In genomic region chr3:100530919-100531318, GRCm38 (mm10) we compare ENCODE assay signal across 23 mouse cellular contexts. TPM values are rescaled to one million over a fixed set of nuclear protein-coding genes. Genes with fewer than 3 reads are reported as not detected.
DNase-seq lines count a peak whose midpoint lies in the region; ATAC-seq and TF ChIP-seq lines count a peak whose summit lies in the region.
"Had no signal": no experiment of that assay in that cellular context is flagged by ENCODE, and none has a peak within 500 bp of the region (broad histone marks: within the 10 kb centered on the region; RNA-seq: fewer than 3 reads in every experiment).

No protein-coding gene starts in this region.

- TF ChIP-seq EP300 in MEL (IDR thresholded peaks at IDR 0.05; ENCODE audit: low read depth in 1 of 2, low read length in 2 of 2): no peak

- no peak for TF ChIP-seq CTCF in MEL (IDR thresholded peaks at IDR 0.05 in 2 of 3, conservative IDR thresholded peaks at IDR 0.05 in 1 of 3; ENCODE audit: control insufficient read depth in 1 of 3, insufficient read depth in 1 of 3, low read depth in 2 of 3, low read length in 3 of 3, poor library complexity in 1 of 3, severe bottlenecking in 1 of 3)
- TF ChIP-seq CTCF in midbrain, postnatal 0 days (IDR thresholded peaks at IDR 0.05): no peak

- no peaks in the 10 kb centered on the region for H3K4me1 ChIP-seq in MEL (ENCODE audit: control insufficient read depth in 1 of 2, insufficient read depth in 2 of 2, low read length in 2 of 2)
- no peaks in the 10 kb centered on the region for H3K4me1 ChIP-seq in midbrain, postnatal 0 days (ENCODE audit: insufficient read depth, low read length)
- H3K4me1 ChIP-seq: forebrain, embryonic 13.5 days; forebrain, embryonic 15.5 days had no signal

- no peak overlapping the region for H3K4me2 ChIP-seq in midbrain, postnatal 0 days (ENCODE audit: low read depth, low read length, poor library complexity, severe bottlenecking)
- H3K4me2 ChIP-seq: embryonic facial prominence, embryonic 12.5 days; forebrain, embryonic 13.5 days; forebrain, embryonic 15.5 days had no signal

- peaks cover 0 to 3% of the 10 kb centered on the region in 2 experiments; a peak in 1 of 4 replicates for H3K27me3 ChIP-seq in MEL (ENCODE audit: control insufficient read depth in 1 of 2, insufficient read depth in 2 of 2, low read length in 2 of 2)
- no peaks in the 10 kb centered on the region for H3K27me3 ChIP-seq in midbrain, postnatal 0 days (ENCODE audit: insufficient read depth, low read length)
- H3K27me3 ChIP-seq: embryonic facial prominence, embryonic 12.5 days; forebrain, embryonic 13.5 days; forebrain, embryonic 15.5 days; Patski had no signal

- TF ChIP-seq POLR2A in MEL (IDR thresholded peaks at IDR 0.05; ENCODE audit: control insufficient read depth in 1 of 2, insufficient read depth in 1 of 2, low read depth in 1 of 2, low read length in 2 of 2, poor library complexity in 1 of 2): no peak

- no peak overlapping the region for H3K9ac ChIP-seq in MEL (ENCODE audit: control insufficient read depth, low read depth, low read length, poor library complexity, severe bottlenecking)
- no peak overlapping the region for H3K9ac ChIP-seq in midbrain, postnatal 0 days (replicated peaks; ENCODE audit: low read length, poor library complexity, severe bottlenecking)
- H3K9ac ChIP-seq: embryonic facial prominence, embryonic 12.5 days; forebrain, embryonic 13.5 days; forebrain, embryonic 15.5 days; forebrain, postnatal 0 days had no signal

- no peak for TF ChIP-seq RAD21 in MEL (IDR thresholded peaks at IDR 0.05; ENCODE audit: low read depth, low read length)

- no peaks in the 10 kb centered on the region for H3K36me3 ChIP-seq in MEL (ENCODE audit: control insufficient read depth in 1 of 2, insufficient read depth in 2 of 2, low read length in 2 of 2)
- no peaks in the 10 kb centered on the region for H3K36me3 ChIP-seq in midbrain, postnatal 0 days (ENCODE audit: insufficient read depth, low read length)
- H3K36me3 ChIP-seq: embryonic facial prominence, embryonic 10.5 days; embryonic facial prominence, embryonic 12.5 days; forebrain, embryonic 15.5 days; G1E had no signal

- 0 out of 2 replicates have a peak, but pooled peaks have one; percentile 33 for ATAC-seq in megakaryocyte, adult 5-6 weeks (ENCODE audit: poor library complexity, severe bottlenecking)
- ATAC-seq in midbrain, postnatal 0 days (ENCODE audit: low FRiP score): no peak
- ATAC-seq: activated CD4-positive, CD25-positive, alpha-beta regulatory T cell, adult 4 months; forebrain, embryonic 13.5 days; forebrain, embryonic 15.5 days; forebrain, postnatal 0 days; Patski had no signal

- WGBS in midbrain, postnatal 0 days: 93% methylated on average over 5 of the region's 5 CpGs

- H3K9me3 ChIP-seq in MEL (replicated peaks; ENCODE audit: insufficient read depth, low read length): no peaks in the 10 kb centered on the region
- no peaks in the 10 kb centered on the region for H3K9me3 ChIP-seq in midbrain, postnatal 0 days (ENCODE audit: low read length)
- H3K9me3 ChIP-seq: embryonic facial prominence, embryonic 10.5 days; embryonic facial prominence, embryonic 12.5 days; forebrain, embryonic 13.5 days; forebrain, embryonic 15.5 days; G1E had no signal

- no peaks in the 10 kb centered on the region for H3K79me2 ChIP-seq in MEL (ENCODE audit: control insufficient read depth, insufficient read depth, low read length, poor library complexity)

- H3K27ac ChIP-seq in MEL (ENCODE audit: control insufficient read depth, low read depth, low read length): no peak overlapping the region
- H3K27ac ChIP-seq in midbrain, postnatal 0 days (ENCODE audit: low read depth, low read length): no peak overlapping the region
- H3K27ac ChIP-seq: embryonic facial prominence, embryonic 10.5 days; embryonic facial prominence, embryonic 12.5 days; forebrain, embryonic 13.5 days; forebrain, embryonic 15.5 days had no signal

- peak; percentile 13 for DNase-seq in layer of hippocampus, adult 11-12 months (ENCODE audit: low spot score)
- DNase-seq in layer of hippocampus, adult 18-20 months (ENCODE audit: low spot score in 2 of 2): no peak
- DNase-seq in A20 (ENCODE audit: low read depth, low spot score) (peak; percentile 48), MEL (ENCODE audit: low read depth, low spot score) (peak; percentile 23)
- no peak for DNase-seq in midbrain, postnatal 0 days (ENCODE audit: low spot score)
- DNase-seq in urinary bladder, postnatal 10 days (ENCODE audit: low spot score): no peak
- DNase-seq: adrenal gland, adult 8-10 months; adrenal gland, postnatal 14 days; adrenal gland, postnatal 36 days; cerebellum, adult 11-12 months; cerebellum, adult 2 months; cerebellum, adult 9-10 months; cerebellum, postnatal 10 days; cerebellum, postnatal 25 days; forebrain, postnatal 0 days had no signal

- H3K4me3 ChIP-seq in MEL (ENCODE audit: control insufficient read depth in 1 of 2, insufficient read depth in 1 of 2, low read depth in 2 of 2, low read length in 2 of 2): no peak overlapping the region
- H3K4me3 ChIP-seq in midbrain, postnatal 0 days (ENCODE audit: low read depth, low read length): no peak overlapping the region
- H3K4me3 ChIP-seq: embryonic facial prominence, embryonic 10.5 days; embryonic facial prominence, embryonic 12.5 days; forebrain, embryonic 13.5 days; forebrain, embryonic 15.5 days had no signal

TF ChIP-seq in MEL, 35 proteins besides CTCF, POLR2A, EP300 and RAD21:
- no peak for TF ChIP-seq MEF2A (IDR thresholded peaks at IDR 0.05; ENCODE audit: extremely low read depth, insufficient replicate concordance, low read depth, low read length, poor library complexity, severe bottlenecking)
- TF ChIP-seq ZKSCAN1 (IDR thresholded peaks at IDR 0.05; ENCODE audit: low read depth, low read length): no peak
- TF ChIP-seq GATA1 (IDR thresholded peaks at IDR 0.05; ENCODE audit: low read depth, low read length): no peak
- no peak for TF ChIP-seq E2F4 (IDR thresholded peaks at IDR 0.05; ENCODE audit: borderline replicate concordance, low read depth, low read length)
- TF ChIP-seq POLR2AphosphoS5 (IDR thresholded peaks at IDR 0.05; ENCODE audit: borderline replicate concordance, low read depth, low read length): no peak
- no peak for TF ChIP-seq MXI1 (IDR thresholded peaks at IDR 0.05; ENCODE audit: low read depth, low read length)
- no peak for TF ChIP-seq MAFK (IDR thresholded peaks at IDR 0.05; ENCODE audit: borderline replicate concordance, low read depth, low read length)
- no peak for TF ChIP-seq NRF1 (IDR thresholded peaks at IDR 0.05; ENCODE audit: insufficient read depth, low read depth, low read length, poor library complexity, severe bottlenecking)
- TF ChIP-seq CHD2 (IDR thresholded peaks at IDR 0.05; ENCODE audit: low read length): no peak
- no peak for TF ChIP-seq ZNF384 (IDR thresholded peaks at IDR 0.05; ENCODE audit: low read depth, low read length)
- TF ChIP-seq SIN3A (IDR thresholded peaks at IDR 0.05; ENCODE audit: low read length): no peak

RNA-seq across cellular contexts. Expression of gene Tent5c, which starts 41.8 kb away (rescaled TPM):
- 1 to 10 TPM; 2.4 to 2.8 TPM for total RNA-seq in layer of hippocampus, adult 18-20 months (2021)
- total RNA-seq in MEL (2012; rRNA removed): 2.0 and 3.5 TPM in 2 replicates
- polyA plus RNA-seq in MEL (2012; ENCODE audit: insufficient read depth in 1 of 2, insufficient read length in 2 of 2, low read depth in 1 of 2, low replicate concordance in 2 of 2, missing spikeins in 1 of 2): 1 to 10 TPM in 1 of 2 experiments, not detected in 1; 3.6 TPM
- total RNA-seq in megakaryocyte, adult 5-6 weeks (2015): 1.1 and 1.8 TPM in 2 replicates
- total RNA-seq in megakaryocyte, adult 5-6 weeks (2017): 2.2 and 3.9 TPM in 2 replicates
- 1.9 and 2.1 TPM in 2 replicates for total RNA-seq in midbrain, postnatal 0 days (2014; rRNA removed)
- 0.56 and 0.69 TPM in 2 replicates for polyA plus RNA-seq in midbrain, postnatal 0 days (2015; fragmentation: Nextera tagmentation; extraction: Ambion mirVana)

Comparison
In these comparisons a context has a peak if more than half of its experiments do, and no peak if none do; other contexts are left out.
1. DNase-seq: peak in layer of hippocampus, adult 11-12 months (single experiment), A20 (single experiment) and MEL (single experiment); none in layer of hippocampus, adult 18-20 months (0 of 2), midbrain, postnatal 0 days (single experiment) and urinary bladder, postnatal 10 days (single experiment).